Mouse (Mus musculus): ENCODE results near the gene Mrc2. TPM values are rescaled to one million over a fixed set of nuclear protein-coding genes. Genes with fewer than 3 reads are reported as not detected.

Mrc2 gene
- polyA plus RNA-seq, 1 experiment from 2014 or later, result 19.7 TPM

GRCm38 (mm10) chr11:105362946-105363597 lies 70.6 kb downstream of the Mrc2 start:
- WGBS, result 1% methylated on average over 40 of the region's 40 CpGs
- H3K4me3 ChIP-seq, result peak overlapping the region; percentile 57
- H3K36me3 ChIP-seq, result no peaks in the 10 kb centered on the region
- peaks cover 42% of the 10 kb centered on the region for H3K4me1 ChIP-seq (replicated peaks)
- peak; percentile 84 for DNase-seq (ENCODE audit: low spot score)
- H3K9me3 ChIP-seq, result no peaks in the 10 kb centered on the region
- peak overlapping the region; percentile 84 for H3K27ac ChIP-seq
- H3K27me3 ChIP-seq (ENCODE audit: insufficient read depth, poor library complexity, severe bottlenecking), result peaks cover 49% of the 10 kb centered on the region

DNA sequence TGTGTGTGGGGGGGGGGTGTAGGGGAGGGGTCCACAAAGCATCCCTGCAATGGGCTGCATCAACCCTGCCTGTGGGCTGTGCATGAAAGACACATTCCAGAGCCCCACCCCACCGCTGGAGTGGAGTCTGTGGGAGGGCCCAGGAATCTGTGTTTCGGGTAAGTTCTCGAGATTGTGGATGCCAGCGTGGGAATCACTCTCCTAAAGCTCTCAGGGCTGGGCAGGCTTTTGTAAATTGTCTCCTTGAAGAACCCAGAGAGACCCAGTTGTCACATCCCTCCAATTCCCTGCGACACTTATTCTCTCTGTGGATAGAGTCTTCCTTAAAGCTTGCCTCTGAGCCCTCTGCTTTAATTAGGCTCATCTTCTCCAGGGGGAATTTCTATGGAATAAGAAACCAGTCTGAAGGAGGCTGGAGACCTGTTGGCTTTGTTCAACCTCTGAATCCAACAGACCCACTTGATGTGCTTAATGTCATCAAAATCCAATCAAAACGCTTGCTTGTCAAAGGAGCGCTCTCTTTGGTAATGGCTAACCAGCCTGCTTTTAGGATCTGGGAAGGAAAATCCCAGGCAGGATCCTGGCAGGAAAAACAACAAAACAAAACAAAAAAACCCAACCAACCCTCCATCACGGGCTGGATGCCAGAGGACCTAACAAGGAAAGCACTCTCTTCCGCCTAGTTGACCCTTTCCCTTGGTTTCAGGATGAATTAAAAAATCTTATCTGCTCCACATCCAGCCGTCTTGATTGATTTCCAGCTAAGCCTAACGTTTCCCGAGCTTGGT lies 71.3 kb downstream of the Mrc2 start:
- H3K27ac ChIP-seq, result peak overlapping the region; percentile 84
- no peaks in the 10 kb centered on the region for H3K36me3 ChIP-seq
- peaks cover 49% of the 10 kb centered on the region for H3K27me3 ChIP-seq (ENCODE audit: insufficient read depth, poor library complexity, severe bottlenecking)
- peak; percentile 44 for DNase-seq (ENCODE audit: low spot score)
- H3K4me3 ChIP-seq, result peak overlapping the region; percentile 57
- no peaks in the 10 kb centered on the region for H3K9me3 ChIP-seq
- 40% methylated on average over 12 of the region's 12 CpGs for whole genome bisulfite sequencing
- peaks cover 42% of the 10 kb centered on the region for H3K4me1 ChIP-seq (replicated peaks)

- DNase-seq (ENCODE audit: low spot score), result peak; percentile 51
Measured at GRCm38 (mm10) chr11:105364386-105365065, 72.1 kb downstream of the Mrc2 start.

GRCm38 (mm10) chr11:105365611-105366010 lies 73.2 kb downstream of the Mrc2 start:
- DNase-seq (ENCODE audit: low spot score), result no peak
- Histone ChIP-seq H3K4me1 (replicated peaks) (peaks cover 42% of the 10 kb centered on the region), H3K9me3 (no peaks in the 10 kb centered on the region), H3K27ac (peak overlapping the region; percentile 72), H3K4me3 (no peak overlapping the region), H3K27me3 (ENCODE audit: insufficient read depth, poor library complexity, severe bottlenecking) (peaks cover 49% of the 10 kb centered on the region), H3K36me3 (no peaks in the 10 kb centered on the region)
- 94% methylated on average over 3 of the region's 3 CpGs for WGBS

More at GRCm38 (mm10) chr11:105364386-105365065, 72.1 kb downstream of the Mrc2 start:
- Histone ChIP-seq H3K27ac (peak overlapping the region; percentile 84), H3K4me1 (replicated peaks) (peaks cover 42% of the 10 kb centered on the region), H3K4me3 (peak overlapping the region; percentile 57), H3K27me3 (ENCODE audit: insufficient read depth, poor library complexity, severe bottlenecking) (peaks cover 49% of the 10 kb centered on the region), H3K9me3 (no peaks in the 10 kb centered on the region), H3K36me3 (no peaks in the 10 kb centered on the region)
- 18% methylated on average over 12 of the region's 12 CpGs for WGBS

GRCm38 (mm10) chr11:105366051-105366450 lies 73.6 kb downstream of the Mrc2 start:
- Histone ChIP-seq H3K4me1 (replicated peaks) (peaks cover 42% of the 10 kb centered on the region), H3K36me3 (no peaks in the 10 kb centered on the region), H3K9me3 (no peaks in the 10 kb centered on the region), H3K27ac (peak overlapping the region; percentile 72; the same call in 1 of the 2 replicates), H3K27me3 (ENCODE audit: insufficient read depth, poor library complexity, severe bottlenecking) (peaks cover 45% of the 10 kb centered on the region), H3K4me3 (no peak overlapping the region)
- DNase-seq (ENCODE audit: low spot score), result no peak
- WGBS, result 63% methylated on average over 3 of the region's 4 CpGs

DNA sequence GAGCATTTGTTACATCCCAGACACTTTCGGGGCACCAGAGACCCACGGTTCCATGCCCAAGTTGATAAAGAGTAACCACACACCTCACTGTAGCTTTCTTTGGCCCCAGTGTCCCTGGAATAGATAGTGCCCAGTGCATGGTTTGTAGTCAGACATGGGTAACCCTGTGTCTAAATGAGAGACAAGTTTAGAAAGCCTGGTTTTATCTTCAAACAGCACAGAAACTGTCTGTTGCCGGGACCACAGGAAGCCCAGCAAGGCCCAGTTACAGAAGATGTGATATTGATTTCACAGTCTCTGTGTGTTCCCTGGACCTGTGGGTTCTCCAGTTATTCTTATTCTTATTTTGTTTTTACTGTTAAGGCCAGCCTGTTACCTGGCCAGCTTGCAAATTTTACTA lies 74.7 kb downstream of the Mrc2 start:
- no peak overlapping the region for H3K27ac ChIP-seq
- no peak for DNase-seq (ENCODE audit: low spot score)
- H3K36me3 ChIP-seq, result no peaks in the 10 kb centered on the region
- WGBS, result 91% methylated on average over 3 of the region's 3 CpGs
- H3K27me3 ChIP-seq (ENCODE audit: insufficient read depth, poor library complexity, severe bottlenecking), result peaks cover 34% of the 10 kb centered on the region
- H3K4me3 ChIP-seq, result no peak overlapping the region
- no peaks in the 10 kb centered on the region for H3K9me3 ChIP-seq
- H3K4me1 ChIP-seq (replicated peaks), result peaks cover 39% of the 10 kb centered on the region

- WGBS, result 88% methylated on average over 5 of the region's 5 CpGs
- H3K27me3 ChIP-seq (ENCODE audit: insufficient read depth, poor library complexity, severe bottlenecking), result peaks cover 21% of the 10 kb centered on the region
- no peaks in the 10 kb centered on the region for H3K9me3 ChIP-seq
- no peak for DNase-seq (ENCODE audit: low spot score)
- no peak overlapping the region for H3K4me3 ChIP-seq
- no peaks in the 10 kb centered on the region for H3K36me3 ChIP-seq
- peaks cover 29% of the 10 kb centered on the region for H3K4me1 ChIP-seq (replicated peaks)
- no peak overlapping the region for H3K27ac ChIP-seq
Measured at GRCm38 (mm10) chr11:105368833-105369232, 76.4 kb downstream of the Mrc2 start.

GRCm38 (mm10) chr11:105369526-105370386 lies 77.3 kb downstream of the Mrc2 start:
- Histone ChIP-seq H3K4me3 (no peak overlapping the region), H3K27ac (no peak overlapping the region), H3K27me3 (ENCODE audit: insufficient read depth, poor library complexity, severe bottlenecking) (peaks cover 14% of the 10 kb centered on the region), H3K9me3 (no peaks in the 10 kb centered on the region), H3K4me1 (replicated peaks) (peaks cover 23% of the 10 kb centered on the region), H3K36me3 (no peaks in the 10 kb centered on the region)
- 89% methylated on average over 13 of the region's 13 CpGs for WGBS
- DNase-seq (ENCODE audit: low spot score), result no peak

DNA sequence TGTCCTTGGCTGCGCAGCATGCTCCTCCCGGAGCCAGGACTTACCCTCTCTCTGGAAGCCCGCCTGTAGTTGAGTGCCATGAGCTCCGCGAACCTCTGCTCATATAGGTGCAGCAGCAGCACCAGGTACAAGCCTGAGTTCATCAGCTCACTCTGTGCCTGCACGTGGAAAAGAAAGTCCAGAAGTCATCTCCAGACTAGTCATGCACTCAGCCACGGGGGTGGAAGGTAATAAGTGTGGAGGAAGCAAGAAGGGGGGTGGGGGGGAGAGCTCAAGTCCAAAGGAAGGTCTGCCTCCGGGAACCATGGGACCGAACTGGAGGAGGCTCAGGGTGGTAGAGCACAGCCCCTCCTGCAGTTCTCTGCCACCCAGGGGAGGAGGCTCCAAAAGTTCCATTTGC lies 79.4 kb downstream of the Mrc2 start:
- no peaks in the 10 kb centered on the region for H3K9me3 ChIP-seq
- H3K27ac ChIP-seq, result no peak overlapping the region
- peaks cover 6% of the 10 kb centered on the region; the same call in 1 of the 2 replicates for H3K4me1 ChIP-seq (replicated peaks)
- H3K27me3 ChIP-seq (ENCODE audit: insufficient read depth, poor library complexity, severe bottlenecking), result no peaks in the 10 kb centered on the region; the same call in 1 of the 2 replicates
- H3K4me3 ChIP-seq, result no peak overlapping the region
- DNase-seq (ENCODE audit: low spot score), result no peak
- H3K36me3 ChIP-seq, result no peaks in the 10 kb centered on the region
- 86% methylated on average over 9 of the region's 9 CpGs for WGBS

GRCm38 (mm10) chr11:105373881-105374280 lies 81.4 kb downstream of the Mrc2 start:
- no peaks in the 10 kb centered on the region for H3K27me3 ChIP-seq (ENCODE audit: insufficient read depth, poor library complexity, severe bottlenecking)
- peaks cover 6% of the 10 kb centered on the region; the same call in 1 of the 2 replicates for H3K4me1 ChIP-seq (replicated peaks)
- no peaks in the 10 kb centered on the region for H3K9me3 ChIP-seq
- no peaks in the 10 kb centered on the region for H3K36me3 ChIP-seq
- WGBS, result 76% methylated on average over 8 of the region's 8 CpGs
- no peak for DNase-seq (ENCODE audit: low spot score)
- H3K27ac ChIP-seq, result no peak overlapping the region
- no peak overlapping the region for H3K4me3 ChIP-seq

DNA sequence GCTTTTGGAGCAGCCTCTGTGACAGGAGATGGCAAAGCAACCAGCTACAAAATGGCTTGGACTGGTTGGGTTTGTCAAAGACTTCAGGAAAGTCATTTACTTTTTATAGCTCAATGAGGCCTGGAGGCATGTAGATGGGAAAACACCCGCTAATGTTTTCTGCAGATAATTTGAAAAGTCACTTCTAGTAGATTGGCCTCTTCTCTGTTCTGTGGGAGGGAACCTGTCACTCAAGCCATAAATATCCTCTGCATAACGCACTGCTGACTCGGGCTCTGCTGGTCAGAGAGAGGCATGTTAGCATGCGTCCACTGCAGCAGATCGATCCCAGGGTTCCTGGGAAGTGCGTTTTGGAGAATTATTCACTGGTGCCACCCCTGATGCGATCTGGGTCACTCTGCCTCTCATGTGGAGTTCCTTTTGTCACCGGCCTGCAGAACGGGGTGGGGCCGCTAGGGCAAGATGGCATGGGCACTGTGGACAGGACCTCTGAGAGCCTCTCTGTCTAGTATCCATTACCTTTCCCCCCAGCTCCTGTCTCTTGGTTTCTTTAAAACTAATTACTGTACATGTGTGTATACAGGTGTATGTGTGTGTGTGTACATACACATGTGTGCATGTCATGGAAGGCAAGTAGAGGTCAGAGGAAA lies 82.2 kb downstream of the Mrc2 start:
- Histone ChIP-seq H3K27ac (no peak overlapping the region), H3K9me3 (no peaks in the 10 kb centered on the region), H3K4me3 (no peak overlapping the region), H3K36me3 (no peaks in the 10 kb centered on the region), H3K27me3 (ENCODE audit: insufficient read depth, poor library complexity, severe bottlenecking) (no peaks in the 10 kb centered on the region), H3K4me1 (replicated peaks) (peaks cover 6% of the 10 kb centered on the region; the same call in 1 of the 2 replicates)
- no peak for DNase-seq (ENCODE audit: low spot score)
- WGBS, result 87% methylated on average over 10 of the region's 10 CpGs

GRCm38 (mm10) chr11:105375821-105376235 lies 83.4 kb downstream of the Mrc2 start:
- H3K9me3 ChIP-seq, result no peaks in the 10 kb centered on the region
- no peak overlapping the region for H3K4me3 ChIP-seq
- H3K4me1 ChIP-seq (replicated peaks), result peaks cover 6% of the 10 kb centered on the region; the same call in 1 of the 2 replicates
- no peak for DNase-seq (ENCODE audit: low spot score)
- H3K36me3 ChIP-seq, result no peaks in the 10 kb centered on the region
- H3K27me3 ChIP-seq (ENCODE audit: insufficient read depth, poor library complexity, severe bottlenecking), result no peaks in the 10 kb centered on the region
- no peak overlapping the region for H3K27ac ChIP-seq
- 95% methylated on average over 1 of the region's 1 CpGs for WGBS
